Mouse (Mus musculus) hindbrain, embryonic 12.5 days (tissue): ENCODE results near the gene Plcg1. TPM values are rescaled to one million over a fixed set of nuclear protein-coding genes. Genes with fewer than 3 reads are reported as not detected.

Source experiments
- ATAC-seq: fragments of 200-750 bp; cut with Nextera tagmentation; 2 replicates; pipeline ENCODE4 v1.8.0; 2017; ENCODE audit warnings: moderate TSS enrichment; ENCODE audit not compliant: low FRiP score
- H3K27ac ChIP-seq: fragments of 300-500 bp; sonication (generic); 2 replicates; pipeline ENCODE4 v1.5.1; 2016; ENCODE audit warnings: mild to moderate bottlenecking
- H3K27me3 ChIP-seq: fragments of 300-500 bp; sonication (generic); 2 replicates; pipeline ENCODE4 v1.6.1; 2016; ENCODE audit warnings: mild to moderate bottlenecking
- H3K36me3 ChIP-seq: fragments of 300-500 bp; sonication (generic); 2 replicates; pipeline ENCODE4 v1.6.1; 2016; ENCODE audit warnings: mild to moderate bottlenecking
- H3K4me1 ChIP-seq: fragments of 300-500 bp; sonication (generic); 2 replicates; pipeline ENCODE4 v1.6.1; 2016
- H3K4me2 ChIP-seq: fragments of 300-500 bp; sonication (generic); replicated peaks from 2 replicates; pipeline ENCODE4 v1.6.1; 2016; ENCODE audit warnings: mild to moderate bottlenecking
- H3K4me3 ChIP-seq: fragments of 300-500 bp; sonication (generic); 2 replicates; pipeline ENCODE4 v1.5.1; 2016; ENCODE audit warnings: mild to moderate bottlenecking
- H3K9ac ChIP-seq: fragments of 300-500 bp; sonication (generic); 2 replicates; pipeline ENCODE4 v1.6.1; 2016; ENCODE audit warnings: mild to moderate bottlenecking, moderate library complexity
- H3K9me3 ChIP-seq: fragments of 300-500 bp; sonication (generic); replicated peaks from 2 replicates; pipeline ENCODE4 v1.6.1; 2016; ENCODE audit warnings: mild to moderate bottlenecking
- WGBS: fragments of 180-500 bp; shearing (Covaris S2); methylation state at CpG from one replicate; pipeline ENCODE4 v1.1.7; 2016; 5-methylcytosine and 5-hydroxymethylcytosine counted together
- polyA plus RNA-seq: library from polyadenylated mRNA; unstranded; fragments of >200 nt; fragmentation: Nextera tagmentation; extraction: Ambion mirVana; gene quantifications from 2 replicates; pipeline ENCODE4 v1.2.1, GENCODE M21; 2016

The Plcg1 gene
- polyA plus RNA-seq, 1 experiment from 2014 or later, result 119 TPM

GRCm38 (mm10) chr2:160789046-160789445, 57.9 kb downstream of the Plcg1 start:
- no peak overlapping the region for H3K27ac ChIP-seq
- no peaks in the 10 kb centered on the region for H3K4me1 ChIP-seq
- no peaks in the 10 kb centered on the region for H3K27me3 ChIP-seq
- H3K4me2 ChIP-seq, result no peak overlapping the region
- H3K4me3 ChIP-seq, result no peak overlapping the region
- H3K9me3 ChIP-seq, result no peaks in the 10 kb centered on the region
- H3K36me3 ChIP-seq, result no peaks in the 10 kb centered on the region
- no peak for ATAC-seq
- H3K9ac ChIP-seq, result no peak overlapping the region
- 93% methylated on average over 1 of the region's 1 CpGs for WGBS

- Histone ChIP-seq H3K27me3 (no peaks in the 10 kb centered on the region), H3K27ac (no peak overlapping the region), H3K36me3 (no peaks in the 10 kb centered on the region), H3K4me3 (no peak overlapping the region), H3K4me1 (no peaks in the 10 kb centered on the region), H3K9me3 (no peaks in the 10 kb centered on the region), H3K9ac (no peak overlapping the region), H3K4me2 (no peak overlapping the region)
- no peak for ATAC-seq
These were observed 58.6 kb downstream of the Plcg1 start for GRCm38 (mm10) chr2:160789741-160790140.

- no peak overlapping the region for H3K4me2 ChIP-seq
- H3K4me1 ChIP-seq, result no peaks in the 10 kb centered on the region
- H3K36me3 ChIP-seq, result no peaks in the 10 kb centered on the region
- H3K9ac ChIP-seq, result no peak overlapping the region
- no peaks in the 10 kb centered on the region for H3K27me3 ChIP-seq
- 81% methylated on average over 2 of the region's 2 CpGs for WGBS
- H3K4me3 ChIP-seq, result no peak overlapping the region
- H3K9me3 ChIP-seq, result no peaks in the 10 kb centered on the region
- H3K27ac ChIP-seq, result no peak overlapping the region
- ATAC-seq, result no peak
These were observed 62.0 kb downstream of the Plcg1 start for GRCm38 (mm10) chr2:160793117-160793516.

GRCm38 (mm10) chr2:160796973-160797372, 65.9 kb downstream of the Plcg1 start:
- ATAC-seq, result no peak
- no peak overlapping the region for H3K27ac ChIP-seq
- no peak overlapping the region for H3K4me2 ChIP-seq
- 72% methylated on average over 2 of the region's 2 CpGs for WGBS
- H3K36me3 ChIP-seq, result no peaks in the 10 kb centered on the region
- no peaks in the 10 kb centered on the region for H3K27me3 ChIP-seq
- H3K9ac ChIP-seq, result no peak overlapping the region
- no peaks in the 10 kb centered on the region for H3K9me3 ChIP-seq
- H3K4me3 ChIP-seq, result no peak overlapping the region
- no peaks in the 10 kb centered on the region for H3K4me1 ChIP-seq

GRCm38 (mm10) chr2:160798206-160798605, 67.1 kb downstream of the Plcg1 start:
- H3K36me3 ChIP-seq, result no peaks in the 10 kb centered on the region
- 81% methylated on average over 1 of the region's 1 CpGs for WGBS
- H3K4me2 ChIP-seq, result no peak overlapping the region
- H3K27me3 ChIP-seq, result no peaks in the 10 kb centered on the region
- H3K27ac ChIP-seq, result no peak overlapping the region
- no peaks in the 10 kb centered on the region for H3K4me1 ChIP-seq
- ATAC-seq, result no peak
- no peak overlapping the region for H3K4me3 ChIP-seq
- no peak overlapping the region for H3K9ac ChIP-seq
- no peaks in the 10 kb centered on the region for H3K9me3 ChIP-seq

- no peaks in the 10 kb centered on the region for H3K9me3 ChIP-seq
- no peak for ATAC-seq
- no peak overlapping the region for H3K27ac ChIP-seq
- 87% methylated on average over 1 of the region's 1 CpGs for WGBS
- no peaks in the 10 kb centered on the region for H3K27me3 ChIP-seq
- H3K4me3 ChIP-seq, result no peak overlapping the region
- H3K36me3 ChIP-seq, result no peaks in the 10 kb centered on the region
- H3K9ac ChIP-seq, result no peak overlapping the region
- H3K4me2 ChIP-seq, result no peak overlapping the region
- no peaks in the 10 kb centered on the region for H3K4me1 ChIP-seq
These were observed 69.9 kb downstream of the Plcg1 start for GRCm38 (mm10) chr2:160800967-160801366.

GRCm38 (mm10) chr2:160802326-160802725, 71.2 kb downstream of the Plcg1 start:
- Histone ChIP-seq H3K4me3 (no peak overlapping the region), H3K4me1 (no peaks in the 10 kb centered on the region), H3K9ac (no peak overlapping the region), H3K27ac (no peak overlapping the region), H3K4me2 (no peak overlapping the region), H3K36me3 (no peaks in the 10 kb centered on the region), H3K9me3 (no peaks in the 10 kb centered on the region), H3K27me3 (no peaks in the 10 kb centered on the region)
- ATAC-seq, result no peak
- WGBS, result 80% methylated on average over 3 of the region's 3 CpGs

GRCm38 (mm10) chr2:160804794-160805527, 73.9 kb downstream of the Plcg1 start:
- Histone ChIP-seq H3K4me2 (no peak overlapping the region), H3K9ac (no peak overlapping the region), H3K27ac (no peak overlapping the region), H3K27me3 (no peaks in the 10 kb centered on the region), H3K36me3 (no peaks in the 10 kb centered on the region), H3K4me3 (no peak overlapping the region), H3K4me1 (no peaks in the 10 kb centered on the region), H3K9me3 (no peaks in the 10 kb centered on the region)
- no peak for ATAC-seq
- WGBS, result 48% methylated on average over 4 of the region's 4 CpGs

GRCm38 (mm10) chr2:160806091-160806521, 75.0 kb downstream of the Plcg1 start:
- Histone ChIP-seq H3K4me2 (no peak overlapping the region), H3K27ac (no peak overlapping the region), H3K36me3 (no peaks in the 10 kb centered on the region), H3K9me3 (no peaks in the 10 kb centered on the region), H3K9ac (no peak overlapping the region), H3K4me1 (no peaks in the 10 kb centered on the region), H3K27me3 (no peaks in the 10 kb centered on the region), H3K4me3 (no peak overlapping the region)
- no peak for ATAC-seq
- 73% methylated on average over 3 of the region's 3 CpGs for WGBS

GRCm38 (mm10) chr2:160810376-160810775, 79.3 kb downstream of the Plcg1 start:
- no peaks in the 10 kb centered on the region for H3K9me3 ChIP-seq
- no peak overlapping the region for H3K4me3 ChIP-seq
- no peak overlapping the region for H3K27ac ChIP-seq
- peaks cover 4% of the 10 kb centered on the region; the same call in 1 of the 2 replicates for H3K36me3 ChIP-seq
- H3K4me2 ChIP-seq, result no peak overlapping the region
- H3K27me3 ChIP-seq, result no peaks in the 10 kb centered on the region
- no peak for ATAC-seq
- H3K9ac ChIP-seq, result no peak overlapping the region
- H3K4me1 ChIP-seq, result no peaks in the 10 kb centered on the region

- Histone ChIP-seq H3K9ac (no peak overlapping the region), H3K9me3 (no peaks in the 10 kb centered on the region), H3K4me2 (no peak overlapping the region), H3K36me3 (peaks cover 6% of the 10 kb centered on the region; the same call in 1 of the 2 replicates), H3K4me1 (no peaks in the 10 kb centered on the region), H3K27ac (no peak overlapping the region), H3K4me3 (no peak overlapping the region), H3K27me3 (no peaks in the 10 kb centered on the region)
- WGBS, result 86% methylated on average over 1 of the region's 1 CpGs
- no peak for ATAC-seq
These were observed 79.7 kb downstream of the Plcg1 start for GRCm38 (mm10) chr2:160810802-160811201.
